In genomic region chr9:71879415-71879814, GRCm38 (mm10) we compare ENCODE assay signal across 11 mouse cellular contexts.
DNase-seq lines count a peak whose midpoint lies in the region; ATAC-seq lines count a peak whose summit lies in the region.
"Had no signal": no experiment of that assay in that cellular context is flagged by ENCODE, and none has a peak within 500 bp of the region (broad histone marks: within the 10 kb centered on the region; RNA-seq: fewer than 3 reads in every experiment).

No protein-coding gene starts in this region.

- 37% methylated on average over 2 of the region's 2 CpGs for WGBS in lung, embryonic 15.5 days
- 27% methylated on average over 2 of the region's 2 CpGs for WGBS in embryonic facial prominence, embryonic 10.5 days
- 10% methylated on average over 2 of the region's 2 CpGs for WGBS in hindbrain, embryonic 13.5 days
- WGBS in neural tube, embryonic 13.5 days: 11% methylated on average over 2 of the region's 2 CpGs

- intact Hi-C loops in gastrocnemius, postnatal 14 days (cut with DNase I; ENCODE audit: low total_unique reads): no loop called here
- intact Hi-C loops in heart, postnatal 10 days (cut with DNase I): no loop called here

- no peaks in the 10 kb centered on the region for H3K27me3 ChIP-seq in lung, embryonic 15.5 days
- no peaks in the 10 kb centered on the region for H3K27me3 ChIP-seq in embryonic facial prominence, embryonic 10.5 days (replicated peaks; ENCODE audit: low read depth, poor library complexity, severe bottlenecking)
- no peaks in the 10 kb centered on the region for H3K27me3 ChIP-seq in hindbrain, embryonic 13.5 days
- no peaks in the 10 kb centered on the region for H3K27me3 ChIP-seq in neural tube, embryonic 13.5 days

- peaks cover 47% of the 10 kb centered on the region for H3K4me1 ChIP-seq in lung, embryonic 15.5 days
- peaks cover 47% of the 10 kb centered on the region for H3K4me1 ChIP-seq in embryonic facial prominence, embryonic 10.5 days
- peaks cover 31% of the 10 kb centered on the region for H3K4me1 ChIP-seq in hindbrain, embryonic 13.5 days (replicated peaks)
- peaks cover 46% of the 10 kb centered on the region for H3K4me1 ChIP-seq in neural tube, embryonic 13.5 days (replicated peaks)

- H3K9ac ChIP-seq in lung, embryonic 15.5 days: no peak overlapping the region
- no peak overlapping the region for H3K9ac ChIP-seq in hindbrain, embryonic 13.5 days
- H3K9ac ChIP-seq in neural tube, embryonic 13.5 days: no peak overlapping the region

- peaks cover 24% of the 10 kb centered on the region for H3K36me3 ChIP-seq in lung, embryonic 15.5 days
- H3K36me3 ChIP-seq in embryonic facial prominence, embryonic 10.5 days (replicated peaks): peaks cover 85% of the 10 kb centered on the region
- peaks cover 34% of the 10 kb centered on the region for H3K36me3 ChIP-seq in hindbrain, embryonic 13.5 days
- peaks cover 52% of the 10 kb centered on the region for H3K36me3 ChIP-seq in neural tube, embryonic 13.5 days

- no peak overlapping the region for H3K4me3 ChIP-seq in lung, embryonic 15.5 days
- H3K4me3 ChIP-seq in embryonic facial prominence, embryonic 10.5 days: no peak overlapping the region
- no peak overlapping the region for H3K4me3 ChIP-seq in hindbrain, embryonic 13.5 days
- no peak overlapping the region for H3K4me3 ChIP-seq in neural tube, embryonic 13.5 days

- no peak for ATAC-seq in lung, embryonic 15.5 days (ENCODE audit: borderline replicate concordance, extremely low read depth, low FRiP score, low TSS enrichment)
- ATAC-seq in hindbrain, embryonic 13.5 days (ENCODE audit: low FRiP score): peak; percentile 54
- peak; percentile 79 for ATAC-seq in neural tube, embryonic 13.5 days (ENCODE audit: low read depth)

- DNase-seq in lung, postnatal 25 days (ENCODE audit: low spot score): no peak
- DNase-seq in embryonic facial prominence, embryonic 10.5 days (ENCODE audit: low spot score): no peak
- no peak for DNase-seq in gastrocnemius, postnatal 14 days
- DNase-seq in heart, postnatal 10 days: no peak
- DNase-seq in urinary bladder, adult 2 months (ENCODE audit: low spot score): no peak
- DNase-seq: kidney, adult 9 months had no signal

- no peak overlapping the region for H3K4me2 ChIP-seq in lung, embryonic 15.5 days
- H3K4me2 ChIP-seq in hindbrain, embryonic 13.5 days: no peak overlapping the region
- no peak overlapping the region for H3K4me2 ChIP-seq in neural tube, embryonic 13.5 days

- peak overlapping the region; percentile 59 for H3K27ac ChIP-seq in lung, embryonic 15.5 days
- H3K27ac ChIP-seq in embryonic facial prominence, embryonic 10.5 days (replicated peaks): peak overlapping the region; percentile 57
- peak overlapping the region; percentile 80 for H3K27ac ChIP-seq in hindbrain, embryonic 13.5 days
- peak overlapping the region; percentile 34 for H3K27ac ChIP-seq in neural tube, embryonic 13.5 days (replicated peaks)
- H3K27ac ChIP-seq: macrophage had no signal

- H3K9me3 ChIP-seq in lung, embryonic 15.5 days: no peaks in the 10 kb centered on the region
- no peaks in the 10 kb centered on the region; the same call in 1 of the 2 replicates for H3K9me3 ChIP-seq in embryonic facial prominence, embryonic 10.5 days
- H3K9me3 ChIP-seq in hindbrain, embryonic 13.5 days: no peaks in the 10 kb centered on the region
- H3K9me3 ChIP-seq in neural tube, embryonic 13.5 days: 0 out of 2 replicates have a peak, but pooled peaks cover 2% of the 10 kb centered on the region
- H3K9me3 ChIP-seq: G1E had no signal
